Mouse (Mus musculus): ENCODE data around the gene Hacd4. TPM values are rescaled to one million over a fixed set of nuclear protein-coding genes. Genes with fewer than 3 reads are reported as not detected.

Gene Hacd4
- total and polyA plus RNA-seq, 2 experiments from 2014 or later, result 4.4 to 5.0 TPM

DNA sequence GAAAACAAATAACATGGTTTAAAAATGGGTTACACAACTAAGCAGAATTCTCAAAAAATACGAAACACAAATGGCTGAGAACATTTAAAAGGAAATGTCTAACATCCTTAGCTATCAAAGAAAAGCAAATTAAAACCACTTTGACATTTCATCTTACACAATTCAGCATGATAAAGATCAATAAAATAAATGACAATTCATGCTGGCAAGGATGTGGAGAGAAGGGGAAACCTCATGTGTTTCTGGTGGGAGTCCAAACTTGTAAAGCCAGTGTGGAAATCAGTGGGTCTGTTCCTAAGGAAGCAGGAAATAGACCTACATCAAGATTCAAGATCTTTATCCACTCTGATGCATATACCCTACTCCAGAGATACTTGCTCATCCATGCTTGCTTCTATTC, 19.4 kb upstream of the Hacd4 start:
- Histone ChIP-seq H3K27me3 (ENCODE audit: insufficient read depth, low read length) (no peaks in the 10 kb centered on the region), H3K4me1 (ENCODE audit: insufficient read depth, low read length) (no peaks in the 10 kb centered on the region), H3K4me3 (ENCODE audit: low read length) (no peak overlapping the region), H3K36me3 (ENCODE audit: insufficient read depth, low read length) (no peaks in the 10 kb centered on the region), H3K4me2 (ENCODE audit: low read depth, low read length) (no peak overlapping the region), H3K9ac (replicated peaks; ENCODE audit: low read length) (no peak overlapping the region), H3K9me3 (ENCODE audit: low read length) (no peaks in the 10 kb centered on the region), H3K27ac (no peak overlapping the region)
- TF ChIP-seq CTCF (IDR thresholded peaks at IDR 0.05; ENCODE audit: low read depth), result no peak
- no peak for DNase-seq (ENCODE audit: low spot score)
- 90% methylated on average over 1 of the region's 1 CpGs for WGBS
- ATAC-seq, result no peak

DNA sequence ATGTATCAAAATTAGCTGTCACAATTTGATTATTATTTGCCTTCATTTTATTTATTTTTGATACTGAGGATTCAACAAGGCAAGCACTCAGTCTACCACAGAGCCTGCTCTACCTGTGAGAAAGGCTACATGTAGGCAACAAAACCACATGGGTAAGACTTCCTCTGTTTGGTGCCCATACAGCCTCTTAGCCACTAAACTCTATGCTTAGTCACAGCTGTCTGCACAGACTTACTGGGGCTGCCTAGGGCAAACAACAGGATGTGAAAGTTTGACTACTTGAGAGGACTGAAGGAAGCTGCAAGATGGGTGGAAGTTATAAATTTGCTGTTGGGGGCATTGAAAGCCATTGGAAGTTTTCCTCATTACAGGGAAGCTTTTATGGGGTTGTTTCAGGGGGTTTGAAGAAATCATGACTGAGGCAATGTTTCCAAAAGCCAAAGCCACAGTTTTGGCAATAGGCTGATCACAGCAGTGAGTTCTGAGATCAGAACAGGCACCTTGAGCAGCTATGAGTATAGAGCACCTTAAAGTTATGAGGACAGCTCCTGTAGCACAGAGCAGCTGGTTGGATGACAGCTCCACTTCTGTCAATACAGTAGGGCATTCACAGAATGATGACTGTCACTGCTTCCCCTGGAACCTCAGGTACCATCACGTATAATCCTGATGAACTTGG, 11.5 kb upstream of the Hacd4 start:
- H3K36me3 ChIP-seq (ENCODE audit: insufficient read depth, low read length), result no peaks in the 10 kb centered on the region
- WGBS, result 97% methylated on average over 1 of the region's 1 CpGs
- no peak for TF ChIP-seq CTCF (IDR thresholded peaks at IDR 0.05; ENCODE audit: low read depth)
- no peak overlapping the region for H3K4me2 ChIP-seq (ENCODE audit: low read depth, low read length)
- no peaks in the 10 kb centered on the region for H3K4me1 ChIP-seq (ENCODE audit: insufficient read depth, low read length)
- ATAC-seq, result no peak
- H3K9me3 ChIP-seq (ENCODE audit: low read length), result no peaks in the 10 kb centered on the region
- no peak for DNase-seq (ENCODE audit: low spot score)
- H3K27ac ChIP-seq, result no peak overlapping the region
- no peaks in the 10 kb centered on the region for H3K27me3 ChIP-seq (ENCODE audit: insufficient read depth, low read length)
- no peak overlapping the region for H3K4me3 ChIP-seq (ENCODE audit: low read length)
- no peak overlapping the region for H3K9ac ChIP-seq (replicated peaks; ENCODE audit: low read length)

DNA sequence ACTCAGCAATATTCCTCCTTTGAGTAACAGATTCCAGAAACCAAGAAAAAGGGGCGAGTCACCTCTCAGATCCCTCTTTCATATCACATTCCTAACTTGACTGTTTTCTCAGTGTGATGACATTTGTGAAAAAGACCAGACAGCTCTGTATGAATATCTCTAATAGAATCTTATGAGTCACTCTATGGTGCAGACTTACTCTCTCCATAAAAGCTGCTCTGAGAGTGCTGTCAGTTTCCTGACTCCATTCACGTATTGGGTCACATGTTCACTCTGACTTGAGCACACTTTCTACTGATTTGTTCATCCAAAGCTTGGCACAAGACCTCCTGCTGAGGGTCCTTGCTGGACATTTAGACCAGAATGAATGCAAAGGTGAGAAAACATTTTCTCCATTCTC, 10.2 kb upstream of the Hacd4 start:
- H3K27me3 ChIP-seq (ENCODE audit: insufficient read depth, low read length), result no peaks in the 10 kb centered on the region
- no peaks in the 10 kb centered on the region for H3K9me3 ChIP-seq (ENCODE audit: low read length)
- no peak overlapping the region for H3K4me2 ChIP-seq (ENCODE audit: low read depth, low read length)
- no peak overlapping the region for H3K9ac ChIP-seq (replicated peaks; ENCODE audit: low read length)
- H3K4me1 ChIP-seq (ENCODE audit: insufficient read depth, low read length), result no peaks in the 10 kb centered on the region
- ATAC-seq (no peak), DNase-seq (ENCODE audit: low spot score) (no peak)
- no peaks in the 10 kb centered on the region for H3K36me3 ChIP-seq (ENCODE audit: insufficient read depth, low read length)
- WGBS, result 76% methylated on average over 2 of the region's 2 CpGs
- H3K4me3 ChIP-seq (ENCODE audit: low read length), result no peak overlapping the region
- no peak overlapping the region for H3K27ac ChIP-seq
- no peak for TF ChIP-seq CTCF (IDR thresholded peaks at IDR 0.05; ENCODE audit: low read depth)

DNA sequence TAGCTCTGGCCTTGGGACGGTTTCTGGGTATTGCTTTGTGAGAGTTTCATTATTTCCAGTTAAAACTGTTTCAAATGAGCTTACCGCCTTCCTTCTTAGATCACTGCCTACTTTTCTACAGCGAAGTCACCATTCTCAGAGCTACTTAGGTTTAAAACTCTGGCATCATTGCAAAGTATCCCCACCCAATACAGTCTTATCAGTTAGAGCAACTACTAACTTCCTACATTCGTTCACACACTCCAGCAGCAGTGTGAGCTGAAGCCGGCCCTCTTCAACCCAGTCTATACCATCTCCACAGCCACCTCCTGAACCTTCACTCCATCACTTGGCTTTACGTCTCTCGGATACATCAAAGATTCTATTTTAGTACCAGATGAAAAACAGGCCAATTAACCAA, 2.1 kb upstream of the Hacd4 start:
- no peak for TF ChIP-seq CTCF (IDR thresholded peaks at IDR 0.05; ENCODE audit: low read depth)
- Histone ChIP-seq H3K4me3 (ENCODE audit: low read length) (no peak overlapping the region), H3K4me1 (ENCODE audit: insufficient read depth, low read length) (peaks cover 10% of the 10 kb centered on the region; the same call in 1 of the 2 replicates), H3K9ac (replicated peaks; ENCODE audit: low read length) (no peak overlapping the region), H3K27ac (no peak overlapping the region), H3K4me2 (ENCODE audit: low read depth, low read length) (no peak overlapping the region), H3K9me3 (ENCODE audit: low read length) (no peaks in the 10 kb centered on the region), H3K36me3 (ENCODE audit: insufficient read depth, low read length) (no peaks in the 10 kb centered on the region), H3K27me3 (ENCODE audit: insufficient read depth, low read length) (no peaks in the 10 kb centered on the region)
- ATAC-seq, result no peak
- DNase-seq (ENCODE audit: low spot score), result no peak
- 93% methylated on average over 7 of the region's 7 CpGs for WGBS

DNA sequence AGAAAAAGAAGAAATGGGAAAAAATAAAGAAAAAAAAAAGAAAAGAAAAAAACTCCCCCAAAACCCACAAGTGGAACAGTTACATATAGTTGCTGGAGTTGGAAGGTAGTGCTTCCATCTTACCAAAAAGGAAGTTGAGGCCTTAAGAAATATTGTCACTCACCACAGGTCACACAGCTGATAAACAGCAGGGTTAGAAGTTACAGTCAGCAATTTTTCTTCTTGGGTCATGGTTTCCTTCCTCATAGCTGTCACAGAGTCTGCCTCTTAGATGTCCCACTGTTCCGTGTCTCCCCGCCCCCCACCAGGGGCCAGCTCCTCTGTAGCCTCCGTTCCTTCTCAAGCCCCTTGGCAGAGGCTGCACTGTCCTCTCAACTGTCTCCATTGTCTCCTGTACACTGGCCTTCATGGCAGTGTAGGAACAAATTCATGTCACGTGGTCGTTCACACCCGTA, 968 bp upstream of the Hacd4 start:
- no peak overlapping the region for H3K4me2 ChIP-seq (ENCODE audit: low read depth, low read length)
- no peak overlapping the region for H3K9ac ChIP-seq (replicated peaks; ENCODE audit: low read length)
- H3K4me1 ChIP-seq (ENCODE audit: insufficient read depth, low read length), result peaks cover 10% of the 10 kb centered on the region; the same call in 1 of the 2 replicates
- ATAC-seq (no peak), DNase-seq (ENCODE audit: low spot score) (no peak)
- H3K9me3 ChIP-seq (ENCODE audit: low read length), result no peaks in the 10 kb centered on the region
- H3K27ac ChIP-seq, result no peak overlapping the region
- no peak for TF ChIP-seq CTCF (IDR thresholded peaks at IDR 0.05; ENCODE audit: low read depth)
- H3K36me3 ChIP-seq (ENCODE audit: insufficient read depth, low read length), result no peaks in the 10 kb centered on the region
- H3K4me3 ChIP-seq (ENCODE audit: low read length), result no peak overlapping the region
- no peaks in the 10 kb centered on the region for H3K27me3 ChIP-seq (ENCODE audit: insufficient read depth, low read length)
- 61% methylated on average over 6 of the region's 6 CpGs for WGBS

DNA sequence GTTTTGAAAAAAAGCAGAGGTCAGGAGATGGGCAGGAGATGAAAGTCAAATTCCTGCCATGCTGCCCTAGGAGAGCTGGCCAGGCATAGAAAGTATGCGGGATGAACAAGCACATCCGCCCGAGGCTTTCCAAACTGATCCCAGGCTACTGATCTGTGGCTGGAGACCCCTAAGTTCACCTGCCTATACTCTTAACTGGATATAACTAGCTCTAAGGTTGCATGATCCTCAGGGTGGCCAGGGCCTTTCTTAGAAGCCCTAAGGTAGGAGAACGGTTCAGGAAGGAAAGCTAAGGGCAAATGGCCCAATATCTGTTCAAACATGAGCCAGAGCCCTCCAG, 232 bp upstream of the Hacd4 start:
- TF ChIP-seq CTCF (IDR thresholded peaks at IDR 0.05; ENCODE audit: low read depth), result no peak
- Histone ChIP-seq H3K4me2 (ENCODE audit: low read depth, low read length) (peak overlapping the region; percentile 66), H3K4me3 (ENCODE audit: low read length) (peak overlapping the region; percentile 32), H3K36me3 (ENCODE audit: insufficient read depth, low read length) (no peaks in the 10 kb centered on the region), H3K4me1 (ENCODE audit: insufficient read depth, low read length) (peaks cover 10% of the 10 kb centered on the region; the same call in 1 of the 2 replicates), H3K9me3 (ENCODE audit: low read length) (no peaks in the 10 kb centered on the region), H3K27ac (peak overlapping the region; percentile 1; the same call in 1 of the 2 replicates), H3K9ac (replicated peaks; ENCODE audit: low read length) (no peak overlapping the region), H3K27me3 (ENCODE audit: insufficient read depth, low read length) (no peaks in the 10 kb centered on the region)
- no peak for ATAC-seq
- no peak for DNase-seq (ENCODE audit: low spot score)
- WGBS, result 12% methylated on average over 4 of the region's 4 CpGs

DNA sequence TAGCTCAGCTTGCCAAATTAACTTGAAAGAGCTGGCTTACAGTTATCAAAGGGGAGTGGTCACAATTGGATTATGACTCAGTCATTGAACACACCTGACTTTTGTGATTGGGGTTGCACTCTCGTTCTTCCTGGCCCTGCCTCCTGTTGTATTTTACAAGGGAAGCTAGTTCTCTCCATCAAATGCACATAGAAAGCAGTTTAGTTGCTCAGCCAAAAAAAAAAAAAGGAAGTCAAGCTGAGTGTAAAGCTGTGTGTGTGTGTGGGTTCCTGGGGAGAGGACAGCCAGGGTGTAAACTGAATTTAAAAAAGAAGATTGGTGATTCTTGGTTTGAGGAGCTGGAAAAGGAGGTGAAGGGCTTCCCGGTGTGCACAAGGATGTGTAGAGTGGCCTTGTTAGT, 811 bp downstream of the Hacd4 start:
- H3K9ac ChIP-seq (replicated peaks; ENCODE audit: low read length), result no peak overlapping the region
- TF ChIP-seq CTCF (IDR thresholded peaks at IDR 0.05; ENCODE audit: low read depth), result no peak
- peaks cover 10% of the 10 kb centered on the region; the same call in 1 of the 2 replicates for H3K4me1 ChIP-seq (ENCODE audit: insufficient read depth, low read length)
- H3K36me3 ChIP-seq (ENCODE audit: insufficient read depth, low read length), result no peaks in the 10 kb centered on the region
- H3K27ac ChIP-seq, result no peak overlapping the region
- WGBS, result 42% methylated on average over 2 of the region's 2 CpGs
- H3K27me3 ChIP-seq (ENCODE audit: insufficient read depth, low read length), result no peaks in the 10 kb centered on the region
- no peak overlapping the region for H3K4me3 ChIP-seq (ENCODE audit: low read length)
- no peaks in the 10 kb centered on the region for H3K9me3 ChIP-seq (ENCODE audit: low read length)
- ATAC-seq, result no peak
- no peak for DNase-seq (ENCODE audit: low spot score)
- H3K4me2 ChIP-seq (ENCODE audit: low read depth, low read length), result peak overlapping the region; percentile 66; the same call in 1 of the 2 replicates
